Mouse (Mus musculus) erythroblast, embryonic 14.5 days (primary cell): Measurements from ENCODE around the gene Raly. TPM values are rescaled to one million over a fixed set of nuclear protein-coding genes. Genes with fewer than 3 reads are reported as not detected.

ENCODE experiments used
- H3K27me3 ChIP-seq: 2 replicates; pipeline ENCODE4 v1.6.1; 2012; ENCODE audit warnings: inconsistent platforms; ENCODE audit not compliant: control insufficient read depth
- H3K36me3 ChIP-seq: 2 replicates; pipeline ENCODE4 v1.6.1; 2012; ENCODE audit warnings: mild to moderate bottlenecking, inconsistent platforms; ENCODE audit not compliant: control insufficient read depth
- H3K4me1 ChIP-seq: 2 replicates; pipeline ENCODE4 v1.6.1; 2012; ENCODE audit warnings: inconsistent platforms; ENCODE audit not compliant: control insufficient read depth
- H3K4me3 ChIP-seq: replicated peaks from 2 replicates; pipeline ENCODE3; 2012; ENCODE audit warnings: moderate library complexity, mild to moderate bottlenecking, inconsistent platforms
- H3K9me3 ChIP-seq: 2 replicates; pipeline ENCODE4 v1.6.1; 2012; ENCODE audit warnings: low read length, inconsistent platforms, mixed read lengths; ENCODE audit not compliant: control insufficient read depth
- GATA1 ChIP-seq: IDR thresholded peaks from 2 replicates; pipeline ENCODE4 v1.6.1; 2012; ENCODE audit warnings: low read length, inconsistent platforms, mixed read lengths
- TAL1 ChIP-seq: IDR thresholded peaks from 3 replicates; pipeline ENCODE4 v1.6.1; 2012; ENCODE audit warnings: low read length, inconsistent platforms, mixed read lengths
- polyA plus RNA-seq: library from polyadenylated mRNA; stranded (reverse); fragments of >175 nt; gene quantifications from 2 replicates; pipeline ENCODE4 v1.2.3, GENCODE M21; 2012

Raly gene
- polyA plus RNA-seq, 1 experiment: 142 TPM

- Histone ChIP-seq H3K4me3 (no peak overlapping the region), H3K36me3 (peaks cover 62% of the 10 kb centered on the region), H3K4me1 (peaks cover 30% of the 10 kb centered on the region), H3K27me3 (no peaks in the 10 kb centered on the region), H3K9me3 (no peaks in the 10 kb centered on the region)
- TF ChIP-seq GATA1 (no peak), TAL1 (no peak)
Measured at GRCm38 (mm10) chr2:154818599-154818998, 27.7 kb downstream of the Raly start.

GRCm38 (mm10) chr2:154820346-154820745 is 29.4 kb downstream of the Raly start:
- no peaks in the 10 kb centered on the region for H3K27me3 ChIP-seq
- H3K4me1 ChIP-seq: peaks cover 26% of the 10 kb centered on the region
- H3K9me3 ChIP-seq: no peaks in the 10 kb centered on the region
- no peak for TF ChIP-seq GATA1
- H3K4me3 ChIP-seq: no peak overlapping the region
- peaks cover 60% of the 10 kb centered on the region for H3K36me3 ChIP-seq

GRCm38 (mm10) chr2:154826054-154826538 is 35.2 kb downstream of the Raly start:
- H3K4me3 ChIP-seq: no peak overlapping the region
- H3K27me3 ChIP-seq: no peaks in the 10 kb centered on the region
- peaks cover 86% of the 10 kb centered on the region for H3K36me3 ChIP-seq
- peaks cover 20% of the 10 kb centered on the region for H3K4me1 ChIP-seq
- no peak for TF ChIP-seq GATA1
- TF ChIP-seq TAL1: no peak
- H3K9me3 ChIP-seq: no peaks in the 10 kb centered on the region

DNA sequence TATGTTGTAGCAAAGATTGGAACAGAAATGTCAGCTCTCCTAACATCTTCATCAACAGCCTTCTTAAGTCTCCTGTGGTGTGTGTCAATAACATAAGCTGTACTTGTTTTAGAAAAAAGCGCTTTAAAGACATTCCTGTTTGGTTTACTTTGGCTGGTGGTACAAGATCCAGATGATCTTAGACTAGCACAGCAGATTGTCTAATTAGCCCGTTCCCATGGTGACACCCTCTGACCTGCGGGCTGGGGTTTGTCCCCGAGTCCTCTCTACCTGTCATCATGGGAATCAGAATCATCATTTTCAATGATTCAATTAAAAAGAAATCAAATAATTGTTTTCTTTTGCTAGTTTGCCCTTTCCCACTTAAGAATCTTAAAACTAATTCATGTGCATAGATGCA is 36.6 kb downstream of the Raly start:
- Histone ChIP-seq H3K36me3 (peaks cover 84% of the 10 kb centered on the region), H3K4me1 (peaks cover 32% of the 10 kb centered on the region), H3K9me3 (no peaks in the 10 kb centered on the region), H3K4me3 (no peak overlapping the region), H3K27me3 (no peaks in the 10 kb centered on the region)
- no peak for TF ChIP-seq GATA1
- no peak for TF ChIP-seq TAL1

GRCm38 (mm10) chr2:154832471-154832870 is 41.6 kb downstream of the Raly start:
- peaks cover 73% of the 10 kb centered on the region for H3K36me3 ChIP-seq
- H3K9me3 ChIP-seq: no peaks in the 10 kb centered on the region
- peaks cover 36% of the 10 kb centered on the region for H3K4me1 ChIP-seq
- H3K4me3 ChIP-seq: no peak overlapping the region
- no peaks in the 10 kb centered on the region for H3K27me3 ChIP-seq
- TF ChIP-seq TAL1 (no peak), GATA1 (no peak)

DNA sequence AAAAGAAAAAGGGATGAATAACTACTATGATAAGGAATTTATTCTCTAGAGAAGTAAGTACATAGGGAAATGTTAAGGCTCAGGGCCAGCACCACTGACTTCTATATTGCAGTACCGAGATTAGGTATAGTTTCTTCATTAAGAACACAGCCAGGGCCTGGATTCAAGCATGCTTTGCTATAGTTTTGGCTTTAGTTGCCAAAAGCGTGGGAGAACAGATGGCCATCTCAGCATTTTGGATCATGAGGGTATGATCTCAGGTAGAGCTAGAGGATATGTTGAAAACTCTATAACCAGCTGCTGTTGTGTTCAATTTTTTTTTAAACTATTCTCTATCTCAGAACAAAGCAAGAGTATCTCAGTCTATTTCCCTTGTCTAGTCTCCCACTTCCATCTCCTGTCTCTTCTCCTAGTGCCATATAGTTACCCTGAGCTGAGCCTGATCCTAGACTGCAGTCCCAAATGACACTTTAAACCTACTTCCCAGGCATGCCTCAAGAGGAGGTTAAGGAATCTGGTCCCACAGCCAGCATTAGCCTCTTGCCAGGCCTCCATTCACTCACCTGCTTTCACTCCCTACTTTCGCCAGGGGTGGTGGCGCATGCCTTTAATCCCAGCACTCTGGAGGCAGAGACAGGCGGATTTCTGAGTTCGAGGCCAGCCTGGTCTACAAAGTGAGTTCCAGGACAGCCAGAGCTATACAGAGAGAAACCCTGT is 43.4 kb downstream of the Raly start:
- peaks cover 36% of the 10 kb centered on the region for H3K4me1 ChIP-seq
- H3K36me3 ChIP-seq: peaks cover 57% of the 10 kb centered on the region
- H3K9me3 ChIP-seq: no peaks in the 10 kb centered on the region
- no peak overlapping the region for H3K4me3 ChIP-seq
- no peak for TF ChIP-seq TAL1
- no peak for TF ChIP-seq GATA1
- no peaks in the 10 kb centered on the region for H3K27me3 ChIP-seq

DNA sequence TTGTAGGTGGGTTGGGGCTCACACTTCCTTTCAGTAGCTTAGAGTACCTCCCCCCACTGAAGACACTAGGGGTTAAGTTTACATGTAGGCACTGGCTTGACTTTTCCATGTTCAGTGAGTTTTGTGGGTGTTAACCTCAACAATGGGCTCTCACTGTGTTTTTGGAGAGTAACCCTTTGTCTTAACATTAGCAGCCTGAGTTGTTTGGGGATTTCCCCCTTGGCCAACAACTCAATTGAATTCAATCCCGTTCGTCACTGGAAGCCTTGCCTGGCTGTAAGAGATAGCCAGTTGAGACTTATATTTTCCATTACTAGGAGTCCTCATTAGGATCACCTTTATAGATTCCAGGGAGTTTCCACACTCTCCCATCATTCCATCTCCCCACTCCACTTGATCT is 45.6 kb downstream of the Raly start:
- Histone ChIP-seq H3K27me3 (no peaks in the 10 kb centered on the region), H3K4me1 (peaks cover 19% of the 10 kb centered on the region), H3K9me3 (no peaks in the 10 kb centered on the region), H3K4me3 (no peak overlapping the region), H3K36me3 (peaks cover 36% of the 10 kb centered on the region)
- TF ChIP-seq GATA1 (no peak), TAL1 (no peak)

DNA sequence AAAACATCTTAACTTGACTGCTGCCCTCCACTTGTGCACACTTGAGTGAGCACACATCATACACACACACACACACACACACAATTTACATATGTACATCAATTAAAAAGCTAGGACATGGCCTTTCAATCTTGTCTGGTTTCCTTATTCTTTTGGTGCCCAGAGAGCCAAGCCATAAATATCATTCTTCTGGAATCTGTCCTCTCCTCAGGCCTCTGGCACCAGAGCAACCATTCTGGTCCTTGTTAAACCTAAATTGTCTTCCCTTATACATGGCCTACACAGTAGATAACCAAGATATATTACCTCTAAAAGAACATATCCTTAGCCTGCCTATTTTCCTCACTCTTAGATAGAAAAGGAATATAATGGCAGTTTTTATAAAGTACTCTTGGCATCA is 57.2 kb downstream of the Raly start:
- no peak for TF ChIP-seq TAL1
- TF ChIP-seq GATA1: no peak

GRCm38 (mm10) chr2:154855383-154855782 is 64.5 kb downstream of the Raly start:
- Histone ChIP-seq H3K4me1 (peaks cover 4% of the 10 kb centered on the region), H3K36me3 (peaks cover 78% of the 10 kb centered on the region)

More for the DNA sequence above, 57.2 kb downstream of the Raly start:
- Histone ChIP-seq H3K4me1 (no peaks in the 10 kb centered on the region), H3K27me3 (no peaks in the 10 kb centered on the region), H3K36me3 (peaks cover 67% of the 10 kb centered on the region), H3K4me3 (no peak overlapping the region), H3K9me3 (no peaks in the 10 kb centered on the region)

More at GRCm38 (mm10) chr2:154855383-154855782, 64.5 kb downstream of the Raly start:
- Histone ChIP-seq H3K9me3 (no peaks in the 10 kb centered on the region), H3K4me3 (no peak overlapping the region), H3K27me3 (no peaks in the 10 kb centered on the region)
- TF ChIP-seq GATA1 (peak; percentile 59), TAL1 (no peak)
